Mouse (Mus musculus) CD4-positive naive resting alpha-beta T cell, adult 76 days (primary cell): Measurements from ENCODE around the gene Tmem86b. TPM values are rescaled to one million over a fixed set of nuclear protein-coding genes. Genes with fewer than 3 reads are reported as not detected.

ENCODE experiments used
- total RNA-seq: library from RNA; stranded (reverse); gene quantifications from one replicate; pipeline ENCODE4 v1.2.4, GENCODE M21; 2023

Gene Tmem86b
- total RNA-seq, result 51.6 TPM

DNA sequence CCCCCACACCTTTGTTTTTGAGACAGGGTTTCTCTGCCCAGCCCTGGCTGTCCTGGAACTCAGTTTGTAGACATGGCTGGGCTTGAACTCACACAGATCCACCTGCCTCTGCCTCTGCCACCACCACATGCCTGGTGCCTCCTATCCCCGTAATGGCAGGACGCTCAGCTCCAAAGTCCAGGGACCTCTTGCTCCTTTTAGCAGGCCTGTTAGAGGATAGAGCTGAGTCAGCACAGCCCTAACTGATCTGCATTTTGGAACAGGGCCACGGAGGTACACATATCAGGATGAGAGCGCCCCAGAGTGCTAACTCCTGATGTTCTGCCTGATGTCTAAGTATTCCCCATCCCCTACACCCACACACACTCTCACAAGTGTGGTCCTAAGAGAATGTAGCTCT is at the start of gene Tmem86b:
Tmem86b (minus strand) TSS at position 392 of the 400 bp plus-strand sequence.

DNA sequence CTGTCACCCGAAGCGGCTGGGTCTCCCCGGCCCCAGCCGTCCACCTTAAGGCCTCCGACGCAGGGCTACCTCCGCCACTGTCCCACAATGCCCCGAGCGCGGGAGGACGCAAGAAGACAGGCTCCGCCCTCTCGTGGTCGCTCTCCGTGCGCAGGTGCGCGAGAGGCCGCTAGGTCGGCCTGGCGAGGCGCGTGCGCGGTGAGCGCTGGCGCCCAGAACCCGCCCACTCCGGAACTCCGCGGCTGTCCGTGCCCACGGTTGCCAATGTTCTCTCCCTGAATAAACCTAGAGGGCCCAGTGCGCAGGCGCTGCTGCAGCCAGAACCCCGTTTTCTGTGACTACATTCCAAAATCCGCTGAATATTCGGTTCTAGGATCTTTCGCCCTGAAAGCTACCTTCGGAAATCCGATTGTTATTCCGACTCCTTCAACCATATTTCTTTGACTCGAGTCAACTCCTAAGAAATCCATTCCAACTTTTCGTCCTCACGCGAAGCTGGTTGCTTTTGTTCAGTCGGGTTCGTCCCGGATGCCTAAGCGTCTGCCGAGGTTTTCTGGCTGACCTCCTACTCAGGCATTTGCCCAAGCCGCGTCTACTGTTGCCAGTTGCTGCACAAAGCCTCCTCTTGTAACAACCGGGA is 27.8 kb upstream of the Tmem86b start, which contains the start of gene Ppp6r1:
Ppp6r1 (minus strand) TSS at position 108 of the 640 bp plus-strand sequence.

DNA sequence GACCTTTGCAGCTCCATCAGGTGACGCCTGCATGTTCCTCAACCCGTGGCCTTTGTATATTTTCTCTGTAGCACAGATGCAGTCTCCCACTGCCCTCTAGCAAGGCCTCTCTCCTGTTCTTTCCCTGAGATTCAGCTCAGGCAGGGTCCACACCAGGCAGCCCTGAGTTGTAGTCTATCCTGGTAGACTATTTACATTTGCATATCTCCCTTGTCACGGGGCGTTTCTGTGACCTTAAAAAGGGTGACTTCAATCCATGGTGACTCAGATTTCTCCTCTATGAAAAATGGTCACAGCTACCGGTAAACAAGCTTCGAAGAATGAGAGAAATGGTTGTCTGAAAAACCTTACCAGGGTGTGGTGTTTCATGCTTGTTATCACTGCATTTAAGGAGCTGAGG is 27.3 kb downstream of the Tmem86b start, which contains the start of gene Ptprh:
Ptprh (minus strand) TSS at position 169 of the 400 bp plus-strand sequence.

Other genes with a start within 250 kb of the Tmem86b start
- 0.12 TPM for gene Gp6, start 233.7 kb downstream of the Tmem86b start, total RNA-seq
- gene Rdh13, start 185.8 kb downstream of the Tmem86b start, total RNA-seq, result 8.8 TPM
- gene Eps8l1, start 170.7 kb downstream of the Tmem86b start, total RNA-seq, result 40.5 TPM
- gene Ppp1r12c, start 129.7 kb downstream of the Tmem86b start, total RNA-seq, result 302 TPM
- gene Tnnt1, start 115.0 kb downstream of the Tmem86b start, total RNA-seq, result 8.4 TPM
- 1.0 TPM for gene Tnni3, start 107.2 kb downstream of the Tmem86b start, total RNA-seq
- gene Dnaaf3, start 99.0 kb downstream of the Tmem86b start, total RNA-seq, result 0.26 TPM
- not detected for gene Syt5, start 83.9 kb downstream of the Tmem86b start, total RNA-seq
- gene Ptprh, start 27.4 kb downstream of the Tmem86b start, total RNA-seq, result not detected
- gene Ppp6r1, start 27.6 kb upstream of the Tmem86b start, total RNA-seq, result 282 TPM
- 71.8 TPM for gene Hspbp1, start 53.6 kb upstream of the Tmem86b start, total RNA-seq
- gene Brsk1, start 59.2 kb upstream of the Tmem86b start, total RNA-seq, result not detected
- 0.76 TPM for gene Tmem150b, start 93.8 kb upstream of the Tmem86b start, total RNA-seq
- gene Kmt5c, start 108.7 kb upstream of the Tmem86b start, total RNA-seq, result 61.4 TPM
- 1.9 TPM for gene Cox6b2, start 121.7 kb upstream of the Tmem86b start, total RNA-seq
- not detected for gene Fam71e2, start 139.9 kb upstream of the Tmem86b start, total RNA-seq
- not detected for gene Il11, start 151.4 kb upstream of the Tmem86b start, total RNA-seq
- gene Tmem190, start 151.5 kb upstream of the Tmem86b start, total RNA-seq, result not detected
- gene Tmem238, start 158.2 kb upstream of the Tmem86b start, total RNA-seq, result 1.7 TPM
- gene Rpl28, start 161.5 kb upstream of the Tmem86b start, total RNA-seq, result 1,948 TPM
- 177 TPM for gene Ube2s, start 181.2 kb upstream of the Tmem86b start, total RNA-seq
- gene Shisa7, start 213.3 kb upstream of the Tmem86b start, total RNA-seq, result 0.44 TPM
- 5.8 TPM for gene Isoc2b, start 238.8 kb upstream of the Tmem86b start, total RNA-seq
- gene Isoc2a, start 245.7 kb upstream of the Tmem86b start, total RNA-seq, result 9.6 TPM